Mouse (Mus musculus) liver, embryonic 13.5 days (tissue): Measurements from ENCODE around the gene Saa2. TPM values are rescaled to one million over a fixed set of nuclear protein-coding genes. Genes with fewer than 3 reads are reported as not detected.

Experiments
- polyA plus RNA-seq: library from polyadenylated mRNA; unstranded; fragments of >200 nt; fragmentation: Nextera tagmentation; extraction: Ambion mirVana; gene quantifications from 2 replicates; pipeline ENCODE4 v1.2.1, GENCODE M21; 2015

Saa2 gene
- polyA plus RNA-seq, 1 experiment from 2014 or later, result not detected

Other genes starting within 250 kb of the Saa2 start
- gene Sergef, start 112.0 kb upstream of the Saa2 start, polyA plus RNA-seq, result 6.8 and 7.5 TPM in 2 replicates
- gene Tph1, start 79.3 kb upstream of the Saa2 start, polyA plus RNA-seq, result not detected in 2 replicates
- gene Saal1, start 41.1 kb upstream of the Saa2 start, polyA plus RNA-seq, result 17.2 and 20.3 TPM in 2 replicates
- 1.1 and 1.2 TPM in 2 replicates for gene Saa3, start 36.1 kb upstream of the Saa2 start, polyA plus RNA-seq
- 2.7 and 3.6 TPM in 2 replicates for gene Saa4, start 19.2 kb upstream of the Saa2 start, polyA plus RNA-seq
- 0.23 TPM in 1 of 2 replicates, not detected in the other for gene Saa1, start 8.8 kb upstream of the Saa2 start, polyA plus RNA-seq
- gene Hps5, start 44.3 kb downstream of the Saa2 start, polyA plus RNA-seq, result 5.8 and 8.2 TPM in 2 replicates
- gene Gtf2h1, start 44.3 kb downstream of the Saa2 start, polyA plus RNA-seq, result 42.2 and 53.1 TPM in 2 replicates
- 1,268 and 1,277 TPM in 2 replicates for gene Ldha, start 89.7 kb downstream of the Saa2 start, polyA plus RNA-seq
- 0.19 and 0.55 TPM in 2 replicates for gene Ldhc, start 109.4 kb downstream of the Saa2 start, polyA plus RNA-seq
- gene Tsg101, start 168.2 kb downstream of the Saa2 start, polyA plus RNA-seq, result 63.2 and 78.5 TPM in 2 replicates
- gene Uevld, start 206.7 kb downstream of the Saa2 start, polyA plus RNA-seq, result 5.3 and 6.2 TPM in 2 replicates
- not detected in 2 replicates for gene Gm9999, start 231.8 kb downstream of the Saa2 start, polyA plus RNA-seq